ENCODE assay signal across 28 mouse cellular contexts in genomic region chr13:62881336-62881735, GRCm38 (mm10). TPM values are rescaled to one million over a fixed set of nuclear protein-coding genes. Genes with fewer than 3 reads are reported as not detected.
"Had no signal": no experiment of that assay in that cellular context is flagged by ENCODE, and none has a peak within 500 bp of the region (broad histone marks: within the 10 kb centered on the region; RNA-seq: fewer than 3 reads in every experiment).

No protein-coding gene starts in this region.

- H3K4me1 ChIP-seq: limb, embryonic 13.5 days; liver, embryonic 12.5 days; neural tube, embryonic 12.5 days; neural tube, embryonic 15.5 days had no signal

- H3K27ac ChIP-seq: kidney, postnatal 0 days; layer of hippocampus, adult 2 months; limb, embryonic 10.5 days; limb, embryonic 13.5 days; liver, embryonic 12.5 days; liver, embryonic 15.5 days; midbrain, embryonic 13.5 days; neural tube, embryonic 12.5 days; neural tube, embryonic 15.5 days; stomach, postnatal 0 days had no signal

- H3K4me3 ChIP-seq: layer of hippocampus, adult 2 months; limb, embryonic 10.5 days; limb, embryonic 13.5 days; liver, embryonic 12.5 days; liver, embryonic 15.5 days; midbrain, embryonic 13.5 days; neural tube, embryonic 12.5 days; neural tube, embryonic 15.5 days had no signal

- H3K4me2 ChIP-seq: limb, embryonic 13.5 days; liver, embryonic 12.5 days; liver, embryonic 15.5 days; lung, embryonic 14.5 days; midbrain, embryonic 13.5 days; neural tube, embryonic 12.5 days; neural tube, embryonic 15.5 days had no signal

- DNase-seq: kidney, postnatal 25 days; layer of hippocampus, adult 9-11 months; lung, postnatal 14 days; right cerebral cortex, adult 18-20 months; right cerebral cortex, postnatal 14 days; right cerebral cortex, postnatal 4 days; thymus, adult 2 months; thymus, postnatal 14 days; thymus, postnatal 4 days had no signal

- H3K27me3 ChIP-seq: midbrain, embryonic 13.5 days; neural tube, embryonic 12.5 days had no signal

- H3K9me3 ChIP-seq: limb, embryonic 10.5 days; limb, embryonic 13.5 days; liver, embryonic 12.5 days; liver, embryonic 15.5 days; midbrain, embryonic 13.5 days; neural tube, embryonic 12.5 days; neural tube, embryonic 15.5 days had no signal

- H3K36me3 ChIP-seq: limb, embryonic 10.5 days; limb, embryonic 13.5 days; liver, embryonic 12.5 days; liver, embryonic 15.5 days; midbrain, embryonic 13.5 days; neural tube, embryonic 12.5 days; neural tube, embryonic 15.5 days had no signal

- H3K9ac ChIP-seq: limb, embryonic 13.5 days; liver, embryonic 12.5 days; liver, embryonic 15.5 days; lung, embryonic 14.5 days; midbrain, embryonic 13.5 days; neural tube, embryonic 12.5 days; neural tube, embryonic 15.5 days had no signal

- ATAC-seq: intestine, embryonic 16.5 days; liver, embryonic 12.5 days; midbrain, embryonic 13.5 days had no signal

RNA-seq across cellular contexts. Expression of gene Fbp1, which starts 6.7 kb away (rescaled TPM):
- total RNA-seq: midbrain, postnatal 0 days had no signal
- polyA plus RNA-seq: inflammation-experienced regulatory T-cells, adult 6 months; limb, embryonic 10.5 days; liver, embryonic 12.5 days; midbrain, embryonic 13.5 days had no signal

RNA-seq across cellular contexts. Expression of gene Fbp2, which starts 23.1 kb away (rescaled TPM):
- total RNA-seq: layer of hippocampus, adult 2 months; layer of hippocampus, postnatal 25 days; left cerebral cortex, adult 18-20 months; left cerebral cortex, postnatal 25 days; megakaryocyte, adult 5-6 weeks had no signal
- polyA plus RNA-seq: inflammation-experienced regulatory T-cells, adult 6 months; liver, embryonic 12.5 days; lung, embryonic 14.5 days; macrophage; midbrain, embryonic 13.5 days; neural tube, embryonic 12.5 days had no signal
